Mouse (Mus musculus) heart, adult 18-20 months (tissue): ENCODE measurements around the gene Nol3. TPM values are rescaled to one million over a fixed set of nuclear protein-coding genes. Genes with fewer than 3 reads are reported as not detected.
"Not testable (repeated sequence)": the region's sequence is repeated elsewhere in the genome, so short reads cannot be mapped to it uniquely, and the experiment has no call there.

Experiments used
- DNase-seq, 2 experiments: peaks; one replicate each; pipeline ENCODE4 v3.0.0; 2021 to 2022; ENCODE audit warnings: mixed read lengths in 1 of 2
- long read RNA-seq, 2 experiments: library from polyadenylated mRNA; stranded (forward); transcript quantifications; one replicate each; pipeline ENCODE4 v2.0.0; 2021
- total RNA-seq, 2 experiments: library from RNA; stranded (reverse); gene quantifications; 2 replicates each; pipeline ENCODE4 v1.2.3; 2021

Gene Nol3
- 10 to 100 TPM; 22.1 to 25.7 TPM for total RNA-seq
- long read RNA-seq, experiment 1, transcript Nol3-201 (4 exons, 3,176 nt) = major isoform, 44 of 58 reads
- long read RNA-seq, experiment 1, partial matches to known transcripts = 4 of 58 reads
- long read RNA-seq, experiment 1, other reads (novel, unspliced or antisense) = 10 of 58 reads
- long read RNA-seq, experiment 2, transcript Nol3-201 (4 exons, 3,176 nt) = major isoform, 24 of 28 reads
- long read RNA-seq, experiment 2, partial matches to known transcripts = 1 of 28 reads
- long read RNA-seq, experiment 2, other reads (novel, unspliced or antisense) = 3 of 28 reads

- no peak for DNase-seq
These were observed at the start of gene Nol3 for GRCm38 (mm10) chr8:105275840-105276239. Gene Nol3, plus strand, starts transcription at chr8:105276140.

DNA sequence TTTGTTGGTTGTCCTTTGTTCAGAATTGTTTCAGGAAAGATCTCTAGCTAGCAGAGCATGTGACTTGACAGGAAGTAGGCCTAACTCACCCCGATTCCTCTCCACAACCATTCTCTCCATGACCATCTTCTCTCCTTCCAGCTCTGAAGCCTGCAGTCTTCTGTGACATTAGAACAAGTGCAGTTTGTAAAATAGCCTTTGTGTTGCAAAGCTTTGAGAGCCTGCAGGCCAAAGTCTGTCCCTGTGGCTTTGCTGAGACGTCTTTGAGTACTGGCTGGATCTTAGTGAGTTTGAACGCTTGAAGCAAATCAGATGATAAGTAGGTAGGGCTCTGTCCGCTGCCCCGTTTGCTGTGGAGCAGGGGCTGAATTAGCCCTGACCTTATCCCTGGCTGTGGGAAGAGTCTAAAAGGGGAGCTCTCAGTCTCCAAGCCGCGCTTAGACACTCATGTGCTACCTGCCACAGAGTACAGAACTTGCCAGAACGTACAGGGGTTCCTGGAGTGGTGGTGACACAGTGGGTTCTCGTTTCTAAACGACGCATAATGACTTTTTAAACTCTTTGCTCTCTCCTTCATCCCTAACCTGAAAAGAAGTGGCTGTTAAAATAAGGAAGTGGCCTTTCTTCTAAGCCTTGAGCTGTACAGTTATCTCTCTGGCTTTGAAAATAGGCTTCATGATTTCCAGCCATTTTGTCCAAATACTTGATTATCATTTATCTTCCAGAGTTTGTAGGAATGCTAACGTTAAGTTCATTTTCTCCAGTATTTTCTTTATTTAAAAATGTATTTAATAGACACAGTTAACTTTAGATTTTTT lies 44.2 kb upstream of the Nol3 start:
- no peak for DNase-seq

DNA sequence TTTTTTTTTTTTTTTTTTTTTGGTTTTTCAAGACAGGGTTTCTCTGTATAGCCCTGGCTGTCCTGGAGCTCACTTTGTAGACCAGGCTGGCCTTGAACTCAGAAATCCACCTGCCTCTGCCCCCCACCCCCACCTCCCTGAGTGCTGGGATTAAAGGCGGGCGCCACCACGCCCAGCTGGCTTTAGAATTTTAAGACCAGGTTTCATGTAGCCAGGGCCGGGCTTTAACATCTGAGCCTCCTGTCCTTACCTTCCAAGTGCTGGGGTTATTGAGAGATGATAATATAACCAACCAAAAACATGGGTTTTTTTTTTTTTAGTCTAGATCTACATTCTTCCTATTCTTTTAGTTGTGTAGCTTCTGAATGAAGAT lies 43.6 kb upstream of the Nol3 start:
- not testable (repeated sequence) for DNase-seq

GRCm38 (mm10) chr8:105233126-105233935 lies 42.6 kb upstream of the Nol3 start:
- no peak for DNase-seq

DNA sequence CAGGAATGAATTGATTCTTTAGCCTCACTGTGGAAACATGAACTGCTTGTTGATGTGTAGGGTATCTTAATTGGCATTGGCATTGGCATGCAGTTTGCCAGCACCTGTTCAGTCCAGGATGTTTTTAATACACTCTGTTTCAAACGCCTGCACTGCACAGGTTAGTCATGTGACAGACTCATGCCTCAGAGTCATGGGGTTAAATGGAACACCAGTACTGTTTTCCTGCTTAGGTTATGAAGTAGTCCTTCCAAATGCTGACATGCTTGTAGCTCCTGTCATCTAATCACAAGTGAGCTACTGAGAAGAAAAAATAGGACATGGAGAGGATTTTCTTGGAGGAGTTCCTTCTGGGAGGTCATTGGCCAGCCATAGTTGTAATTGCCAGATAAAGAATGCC lies 40.7 kb upstream of the Nol3 start:
- DNase-seq = no peak

DNA sequence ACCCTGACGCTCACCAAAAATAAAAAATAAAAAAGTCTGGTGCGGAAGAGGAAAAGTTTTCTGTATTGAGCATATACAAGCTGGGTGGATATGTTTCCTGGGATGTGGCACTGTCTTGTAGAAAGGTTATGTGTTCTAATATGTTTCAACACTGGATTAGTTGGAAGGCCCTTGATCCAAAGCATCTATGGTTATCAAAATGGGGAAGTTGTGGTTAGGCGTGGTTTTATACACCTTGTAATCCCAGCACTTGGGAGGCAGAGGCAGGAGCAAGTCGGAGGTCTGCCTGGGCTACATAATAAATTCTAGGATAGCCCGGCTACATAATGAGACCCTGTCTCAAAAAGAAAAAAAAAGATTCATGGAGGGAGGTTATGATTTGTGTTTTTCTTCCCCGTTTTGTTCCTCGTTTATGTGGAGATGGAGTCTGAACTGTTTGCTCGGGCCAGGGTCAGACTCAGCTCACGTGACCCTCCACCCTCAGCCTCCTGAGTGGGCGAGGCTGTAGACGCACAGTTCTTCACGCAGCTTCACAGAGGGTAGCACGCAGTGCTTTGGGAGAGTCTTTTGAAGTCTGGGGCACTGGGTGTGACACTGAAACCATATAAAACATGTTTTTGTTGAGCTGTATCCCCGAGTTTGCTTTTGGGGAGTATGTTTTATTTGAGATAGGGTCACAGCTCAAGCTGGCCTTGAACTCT lies 38.3 kb upstream of the Nol3 start:
- DNase-seq = no peak

- no peak for DNase-seq
These were observed 34.9 kb upstream of the Nol3 start for GRCm38 (mm10) chr8:105241016-105241415.

GRCm38 (mm10) chr8:105251954-105252353 lies 24.0 kb upstream of the Nol3 start:
- no peak for DNase-seq

GRCm38 (mm10) chr8:105252680-105253537 lies 23.0 kb upstream of the Nol3 start:
- DNase-seq = no peak

- no peak for DNase-seq
These were observed 22.2 kb upstream of the Nol3 start for GRCm38 (mm10) chr8:105253766-105254151.

GRCm38 (mm10) chr8:105254152-105254965 lies 21.6 kb upstream of the Nol3 start:
- DNase-seq = peak; percentile 91 to 94

- DNase-seq = peak in 1 of 2 experiments; percentile 89
These were observed 21.0 kb upstream of the Nol3 start, which contains the start of gene B3gnt9 for GRCm38 (mm10) chr8:105254966-105255350. Gene B3gnt9, minus strand, starts transcription at chr8:105255153.

- DNase-seq = no peak
These were observed 18.4 kb upstream of the Nol3 start for GRCm38 (mm10) chr8:105257318-105258114.

- no peak for DNase-seq
These were observed 16.8 kb upstream of the Nol3 start for GRCm38 (mm10) chr8:105258911-105259720.

DNA sequence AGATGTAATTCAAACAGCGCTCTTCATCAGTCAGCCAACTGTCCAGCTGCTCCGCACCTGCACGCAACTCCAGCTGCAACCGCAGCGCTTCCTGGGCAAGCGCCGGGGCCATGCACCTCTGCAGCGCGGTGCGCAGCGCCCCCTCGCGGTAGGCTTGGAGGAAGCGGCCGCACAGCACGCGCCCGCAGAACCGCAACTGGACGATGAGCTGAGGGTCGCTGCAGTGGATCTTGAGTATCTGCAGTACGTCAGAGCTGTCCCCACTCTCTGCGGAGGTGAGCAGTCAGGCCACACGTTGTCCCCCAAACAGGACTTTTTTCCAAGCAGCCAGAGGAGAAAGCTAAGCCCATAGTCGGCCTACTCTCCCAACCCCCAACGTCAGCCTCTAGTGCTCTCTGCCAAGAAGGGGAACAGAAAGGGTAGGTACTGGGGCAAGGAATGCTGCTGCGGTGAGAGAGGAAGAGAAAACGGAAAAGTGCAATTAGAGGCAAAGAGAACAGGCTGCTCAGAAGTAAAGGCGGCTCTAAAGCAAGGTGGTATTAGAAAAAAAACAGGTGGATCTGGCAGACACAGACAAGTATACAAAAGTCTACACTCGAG lies 16.1 kb upstream of the Nol3 start:
- peak; percentile 58 to 82 for DNase-seq

GRCm38 (mm10) chr8:105260371-105261099 lies 15.4 kb upstream of the Nol3 start:
- DNase-seq = no peak

DNA sequence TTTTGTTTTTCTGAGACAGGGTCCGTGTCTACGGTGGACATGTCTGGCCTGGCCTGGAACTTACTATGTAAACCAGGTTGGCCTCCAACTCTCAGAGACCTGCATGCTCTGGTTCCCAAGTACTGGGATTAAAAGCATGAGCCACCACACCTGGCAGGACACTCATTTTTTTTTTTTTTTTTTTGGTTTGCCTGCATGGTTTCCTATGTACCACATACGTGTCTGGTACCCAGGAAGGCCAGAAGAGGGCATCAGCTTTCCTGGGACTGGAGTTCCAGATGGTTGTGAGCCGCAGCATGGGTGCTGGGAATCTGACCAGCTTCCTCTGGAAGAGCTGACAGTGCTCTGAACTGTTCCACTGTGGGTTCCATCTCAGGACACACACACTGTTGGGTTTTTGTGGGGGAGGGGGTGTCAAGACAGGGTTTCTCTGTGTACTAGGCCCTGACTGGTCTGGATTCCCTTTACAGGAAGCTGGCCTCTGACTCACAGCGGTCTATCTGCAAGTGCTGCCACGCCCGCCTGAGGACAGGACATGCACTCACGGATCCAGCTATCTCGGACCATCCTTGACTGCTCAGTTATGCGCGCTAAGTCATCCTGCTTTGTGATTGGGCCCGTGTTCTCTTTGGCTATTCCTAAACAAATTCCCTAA lies 14.5 kb upstream of the Nol3 start:
- no peak for DNase-seq
